Mouse (Mus musculus) small intestine, adult 2 months (tissue): ENCODE measurements around the gene Mtus2.

Experiments
- CTCF ChIP-seq: fragments of 200-500 bp; IDR thresholded peaks from 2 replicates; pipeline ENCODE4 v1.5.1; 2012; ENCODE audit warnings: low read depth, mild to moderate bottlenecking, control low read depth, inconsistent platforms, low read length, moderate library complexity, mixed read lengths; ENCODE audit not compliant: insufficient replicate concordance, insufficient read length; ENCODE audit errors: extremely low read depth
- POLR2A ChIP-seq: fragments of 200-500 bp; IDR thresholded peaks from 2 replicates; pipeline ENCODE4 v1.6.1; 2012; ENCODE audit warnings: low read depth, mild to moderate bottlenecking, control low read depth, inconsistent platforms, low read length, moderate library complexity

GRCm38 (mm10) chr5:148331926-148332621 is 375.0 kb downstream of the Mtus2 start:
- TF ChIP-seq CTCF: no peak
- no peak for TF ChIP-seq POLR2A
